Mouse (Mus musculus) CH12.LX (cell line): Measurements from ENCODE around the gene Ifngr2. TPM values are rescaled to one million over a fixed set of nuclear protein-coding genes. Genes with fewer than 3 reads are reported as not detected.

Experiments
- DNase-seq: peaks from one replicate; pipeline ENCODE4 v3.0.0-alpha.2; 2013; ENCODE audit errors: extremely low read depth
- H3K27ac ChIP-seq: 2 replicates; pipeline ENCODE4 v1.5.1; 2012; ENCODE audit warnings: low read depth, mild to moderate bottlenecking, control low read depth, moderate library complexity; ENCODE audit not compliant: insufficient read depth
- H3K27me3 ChIP-seq: replicated peaks from 2 replicates; pipeline ENCODE3; 2012; ENCODE audit warnings: inconsistent platforms
- H3K36me3 ChIP-seq, 2 experiments: replicated peaks in 1 of 2; 2 replicates each; pipeline versions ENCODE3 to v1.6.1; 2012; ENCODE audit warnings: inconsistent platforms in 1 of 2, low read length in 1 of 2, mild to moderate bottlenecking in 1 of 2, mixed read lengths in 1 of 2, moderate library complexity in 1 of 2; ENCODE audit not compliant: control insufficient read depth in 1 of 2, insufficient read depth in 1 of 2
- H3K4me1 ChIP-seq, 2 experiments: 2 replicates each; pipeline ENCODE4 v1.6.1; 2012; ENCODE audit warnings: inconsistent platforms in 1 of 2, moderate library complexity in 1 of 2; ENCODE audit not compliant: insufficient read depth in 2 of 2, control insufficient read depth in 1 of 2
- H3K4me2 ChIP-seq: 2 replicates; pipeline ENCODE4 v1.6.1; 2012; ENCODE audit warnings: low read depth, mild to moderate bottlenecking, control low read depth; ENCODE audit not compliant: poor library complexity, insufficient read depth, severe bottlenecking
- H3K4me3 ChIP-seq, 3 experiments: fragments of 150-350 bp in 1 of 3; sonication (generic) in 1 of 3; replicated peaks in 1 of 3; 2 replicates each; pipeline versions ENCODE3 to v1.5.1; 2011 to 2012; ENCODE audit warnings: low read depth in 2 of 3, low read length in 2 of 3, mild to moderate bottlenecking in 2 of 3, moderate library complexity in 2 of 3, control low read depth in 1 of 3, improper control_type of control experiment in 1 of 3, inconsistent platforms in 1 of 3, mixed read lengths in 1 of 3; ENCODE audit not compliant: poor library complexity in 1 of 3
- H3K79me2 ChIP-seq: replicated peaks from 2 replicates; pipeline ENCODE4 v1.6.1; 2012; ENCODE audit warnings: mild to moderate bottlenecking, moderate library complexity; ENCODE audit not compliant: control insufficient read depth, poor library complexity, insufficient read depth, severe bottlenecking; ENCODE audit errors: extremely low read depth
- H3K9ac ChIP-seq: 2 replicates; pipeline ENCODE4 v1.6.1; 2012; ENCODE audit warnings: low read depth, mild to moderate bottlenecking, control low read depth, moderate library complexity; ENCODE audit not compliant: insufficient read depth
- H3K9me3 ChIP-seq: replicated peaks from 2 replicates; pipeline ENCODE3; 2012; ENCODE audit warnings: low read length, inconsistent platforms, mixed read lengths
- BHLHE40 ChIP-seq: IDR thresholded peaks from 2 replicates; pipeline ENCODE4 v1.6.1; 2011; ENCODE audit warnings: mild to moderate bottlenecking, low read depth, low read length, improper control_type of control experiment
- CHD1 ChIP-seq: IDR thresholded peaks from 2 replicates; pipeline ENCODE4 v1.6.1; 2012; ENCODE audit warnings: low read depth, low read length, improper control_type of control experiment, inconsistent platforms
- CHD2 ChIP-seq: IDR thresholded peaks from 2 replicates; pipeline ENCODE4 v1.6.1; 2011; ENCODE audit warnings: low read length, improper control_type of control experiment
- E2F4 ChIP-seq: IDR thresholded peaks from 2 replicates; pipeline ENCODE4 v1.6.1; 2011; ENCODE audit warnings: low read depth, low read length, improper control_type of control experiment; ENCODE audit not compliant: insufficient replicate concordance
- EP300 ChIP-seq: IDR thresholded peaks from 2 replicates; pipeline ENCODE4 v1.6.1; 2011; ENCODE audit warnings: low read length, improper control_type of control experiment
- ETS1 ChIP-seq: conservative IDR thresholded peaks from 2 replicates; pipeline ENCODE4 v1.6.1; 2012; ENCODE audit warnings: low read depth, mild to moderate bottlenecking, inconsistent platforms, low read length, improper control_type of control experiment, moderate library complexity
- HCFC1 ChIP-seq: IDR thresholded peaks from 2 replicates; pipeline ENCODE4 v1.6.1; 2012; ENCODE audit warnings: low read depth, mild to moderate bottlenecking, inconsistent platforms, low read length, improper control_type of control experiment
- JUN ChIP-seq: IDR thresholded peaks from 2 replicates; pipeline ENCODE4 v1.6.1; 2011; ENCODE audit warnings: low read depth, mild to moderate bottlenecking, low read length, improper control_type of control experiment, moderate library complexity; ENCODE audit not compliant: insufficient read depth
- JUND ChIP-seq: conservative IDR thresholded peaks from 2 replicates; pipeline ENCODE4 v1.6.1; 2011; ENCODE audit warnings: low read depth, low read length, improper control_type of control experiment
- KAT2A ChIP-seq: IDR thresholded peaks from 2 replicates; pipeline ENCODE4 v1.6.1; 2012; ENCODE audit warnings: low read length, improper control_type of control experiment, inconsistent platforms; ENCODE audit not compliant: insufficient replicate concordance
- MAFK ChIP-seq: IDR thresholded peaks from 2 replicates; pipeline ENCODE4 v1.6.1; 2011; ENCODE audit warnings: low read length, improper control_type of control experiment; ENCODE audit not compliant: insufficient replicate concordance
- MEF2A ChIP-seq: IDR thresholded peaks from 2 replicates; pipeline ENCODE4 v1.6.1; 2014; ENCODE audit warnings: low read depth, mild to moderate bottlenecking, inconsistent platforms, low read length, improper control_type of control experiment, borderline replicate concordance
- NELFE ChIP-seq: IDR thresholded peaks from 2 replicates; pipeline ENCODE4 v1.6.1; 2011; ENCODE audit warnings: low read depth, low read length, improper control_type of control experiment
- NRF1 ChIP-seq: IDR thresholded peaks from 2 replicates; pipeline ENCODE4 v1.6.1; 2014; ENCODE audit warnings: low read depth, mild to moderate bottlenecking, inconsistent platforms, low read length, improper control_type of control experiment, moderate library complexity
- PAX5 ChIP-seq: IDR thresholded peaks from 2 replicates; pipeline ENCODE4 v1.6.1; 2012; ENCODE audit warnings: low read length, inconsistent platforms, mixed read lengths
- RAD21 ChIP-seq: IDR thresholded peaks from 2 replicates; pipeline ENCODE4 v1.6.1; 2011; ENCODE audit warnings: low read depth, mild to moderate bottlenecking, low read length, improper control_type of control experiment, moderate library complexity
- RCOR1 ChIP-seq: conservative IDR thresholded peaks from 2 replicates; pipeline ENCODE4 v1.6.1; 2012; ENCODE audit warnings: low read depth, mild to moderate bottlenecking, inconsistent platforms, low read length, improper control_type of control experiment
- TBP ChIP-seq: conservative IDR thresholded peaks from 2 replicates; pipeline ENCODE4 v1.6.1; 2011; ENCODE audit warnings: low read depth, low read length, improper control_type of control experiment
- TCF12 ChIP-seq: IDR thresholded peaks from 2 replicates; pipeline ENCODE4 v1.6.1; 2014; ENCODE audit warnings: low read depth, mild to moderate bottlenecking, inconsistent platforms, low read length, improper control_type of control experiment
- UBTF ChIP-seq: IDR thresholded peaks from 2 replicates; pipeline ENCODE4 v1.6.1; 2012; ENCODE audit warnings: low read depth, mild to moderate bottlenecking, inconsistent platforms, low read length, improper control_type of control experiment, moderate library complexity
- USF1 ChIP-seq: IDR thresholded peaks from 2 replicates; pipeline ENCODE4 v1.6.1; 2014; ENCODE audit warnings: low read depth, mild to moderate bottlenecking, inconsistent platforms, low read length, improper control_type of control experiment
- ZC3H11A ChIP-seq: IDR thresholded peaks from 2 replicates; pipeline ENCODE4 v1.6.1; 2012; ENCODE audit warnings: low read depth, mild to moderate bottlenecking, inconsistent platforms, low read length, improper control_type of control experiment
- ZMIZ1 ChIP-seq: IDR thresholded peaks from 2 replicates; pipeline ENCODE4 v1.6.1; 2012; ENCODE audit warnings: low read depth, mild to moderate bottlenecking, inconsistent platforms, low read length, improper control_type of control experiment
- dilution Hi-C: fragments of 300-500 bp; cut with MboI; formaldehyde crosslinking; loops from 2 replicates; pipeline ENCODE4 v1.14.3; 2020; ENCODE audit warnings: low sequenced_read_pairs; ENCODE audit not compliant: extremely low pct_unique_long_range_greater_than_20kb, extremely low pct_ligation_motif_present
- in situ Hi-C: fragments of 300-500 bp; cut with MboI; formaldehyde crosslinking; loops from 3 replicates; pipeline ENCODE4 v1.14.3; 2019; ENCODE audit warnings: low sequenced_read_pairs, low pct_ligation_motif_present, low pct_unique_long_range_greater_than_20kb, mixed read lengths
- polyA plus RNA-seq: library from polyadenylated mRNA; unstranded; fragments of >175 nt; gene quantifications from 2 replicates; pipeline ENCODE4 v1.2.1, GENCODE M21; 2012; ENCODE audit warnings: low read depth; ENCODE audit not compliant: insufficient read length
- total RNA-seq, 2 experiments: library from RNA; depleted of rRNA; stranded (reverse); fragments of 300-350 nt in 1 of 2; fragments of >200 nt in 1 of 2; gene quantifications; 2 replicates each; pipeline ENCODE4 v1.2.3; 2012 to 2014

Ifngr2 gene
- total and polyA plus RNA-seq, 3 experiments = 29.6 to 39.2 (median 36.1) TPM

DNA sequence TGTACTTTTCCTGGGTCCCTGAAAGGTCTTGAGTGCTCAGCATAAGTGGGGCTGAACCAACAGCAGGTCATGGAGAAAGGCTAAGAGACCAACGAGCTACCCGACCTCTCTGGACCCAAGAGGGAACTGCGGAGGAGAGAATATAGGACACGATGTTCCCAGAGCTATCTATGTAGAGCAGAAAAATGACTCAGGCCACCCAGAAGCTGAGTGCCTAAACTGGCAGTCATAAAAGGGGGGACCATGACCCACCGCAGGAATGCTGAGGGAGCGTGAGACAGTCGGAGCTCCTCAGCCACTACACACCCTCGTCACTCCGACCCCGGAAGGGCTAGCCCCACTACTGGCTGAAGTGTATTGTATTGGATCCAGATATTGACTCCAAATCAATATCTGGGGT, 22.1 kb downstream of the Ifngr2 start:
- dilution Hi-C loops = no loop called here

GRCm38 (mm10) chr16:91571105-91571504, 24.2 kb downstream of the Ifngr2 start:
- Histone ChIP-seq H3K4me3 (no peak overlapping the region), H3K27me3 (no peaks in the 10 kb centered on the region), H3K27ac (no peak overlapping the region), H3K9me3 (no peaks in the 10 kb centered on the region), H3K9ac (no peak overlapping the region), H3K4me2 (no peak overlapping the region), H3K36me3 (peaks cover 7 to 13% of the 10 kb centered on the region in 2 experiments), H3K79me2 (no peaks in the 10 kb centered on the region), H3K4me1 (no peaks in the 10 kb centered on the region)
- no peak for DNase-seq
- in situ Hi-C loops (no loop called here), dilution Hi-C loops (no loop called here)
- TF ChIP-seq NRF1 = no peak
- no peak for TF ChIP-seq ETS1
- TF ChIP-seq JUN = no peak
- no peak for TF ChIP-seq USF1
- no peak for TF ChIP-seq ZMIZ1
- no peak for TF ChIP-seq TCF12
- no peak for TF ChIP-seq TBP
- TF ChIP-seq EP300 = no peak
- TF ChIP-seq UBTF = no peak
- no peak for TF ChIP-seq JUND
- TF ChIP-seq KAT2A = no peak
- no peak for TF ChIP-seq NELFE
- no peak for TF ChIP-seq MAFK
- TF ChIP-seq ZC3H11A = no peak
- no peak for TF ChIP-seq E2F4
- no peak for TF ChIP-seq PAX5
- TF ChIP-seq RAD21 = no peak

More for the DNA sequence above, 22.1 kb downstream of the Ifngr2 start:
- Histone ChIP-seq H3K4me1 (no peaks in the 10 kb centered on the region), H3K4me2 (no peak overlapping the region), H3K4me3 (no peak overlapping the region), H3K79me2 (no peaks in the 10 kb centered on the region), H3K27ac (no peak overlapping the region), H3K27me3 (no peaks in the 10 kb centered on the region), H3K9me3 (no peaks in the 10 kb centered on the region), H3K9ac (no peak overlapping the region), H3K36me3 (peaks cover 8 to 12% of the 10 kb centered on the region in 2 experiments)
- TF ChIP-seq CHD1 = no peak
- TF ChIP-seq HCFC1 = no peak
- TF ChIP-seq CHD2 = no peak
- TF ChIP-seq TBP = no peak
- no peak for TF ChIP-seq MEF2A
- no peak for TF ChIP-seq NELFE
- no peak for TF ChIP-seq RCOR1
- TF ChIP-seq JUN = no peak
- TF ChIP-seq BHLHE40 = no peak
- no peak for TF ChIP-seq MAFK
- in situ Hi-C loops = no loop called here
- DNase-seq = no peak
